Mouse (Mus musculus) monocyte, adult 5-6 weeks (primary cell): ENCODE data around the gene Bbc3. TPM values are rescaled to one million over a fixed set of nuclear protein-coding genes. Genes with fewer than 3 reads are reported as not detected.

Experiments
- ATAC-seq: fragments of 153-309, 156-312 bp; replicated peaks from 2 replicates; pipeline ENCODE4 v1.8.0; 2017; ENCODE audit warnings: mild to moderate bottlenecking; ENCODE audit not compliant: low TSS enrichment, insufficient number of reproducible peaks, severe bottlenecking, poor library complexity, low FRiP score
- total RNA-seq: library from RNA; stranded (forward); fragments of 200-1000, 200-491, 200-594 nt; gene quantifications from 3 replicates; pipeline ENCODE4 v1.2.3, GENCODE M21; 2017

Gene Bbc3
- total RNA-seq, 1 experiment from 2014 or later, result 30.1 TPM

DNA sequence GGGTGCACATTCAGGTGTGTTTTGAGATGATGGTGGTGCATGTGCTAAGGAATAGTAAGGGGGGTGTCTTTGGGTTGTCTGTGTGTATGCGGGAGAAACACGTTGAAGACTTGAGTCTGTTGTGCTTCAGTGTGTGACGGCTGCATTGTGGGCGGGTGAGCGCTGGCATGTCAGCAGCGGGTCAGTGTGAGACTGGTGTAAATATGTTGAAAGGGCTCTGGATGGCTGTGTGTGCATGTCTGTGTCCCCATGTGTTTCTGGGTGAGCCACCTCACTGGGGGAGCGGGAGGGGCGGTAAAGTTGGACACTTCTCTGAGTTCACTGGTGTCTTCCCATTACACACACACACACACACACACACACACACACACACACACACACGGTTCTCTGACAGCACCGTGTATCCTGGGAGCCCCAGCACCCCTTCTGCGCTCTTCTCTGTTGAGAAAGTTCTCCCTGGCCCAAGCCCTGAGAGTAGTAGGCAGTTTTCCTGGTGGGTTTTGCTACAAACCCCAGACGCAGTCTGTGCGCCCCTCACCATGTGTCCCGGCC, 3.3 kb downstream of the Bbc3 start:
- ATAC-seq, result 0 out of 2 replicates have a peak, but pooled peaks have one; percentile 7

DNA sequence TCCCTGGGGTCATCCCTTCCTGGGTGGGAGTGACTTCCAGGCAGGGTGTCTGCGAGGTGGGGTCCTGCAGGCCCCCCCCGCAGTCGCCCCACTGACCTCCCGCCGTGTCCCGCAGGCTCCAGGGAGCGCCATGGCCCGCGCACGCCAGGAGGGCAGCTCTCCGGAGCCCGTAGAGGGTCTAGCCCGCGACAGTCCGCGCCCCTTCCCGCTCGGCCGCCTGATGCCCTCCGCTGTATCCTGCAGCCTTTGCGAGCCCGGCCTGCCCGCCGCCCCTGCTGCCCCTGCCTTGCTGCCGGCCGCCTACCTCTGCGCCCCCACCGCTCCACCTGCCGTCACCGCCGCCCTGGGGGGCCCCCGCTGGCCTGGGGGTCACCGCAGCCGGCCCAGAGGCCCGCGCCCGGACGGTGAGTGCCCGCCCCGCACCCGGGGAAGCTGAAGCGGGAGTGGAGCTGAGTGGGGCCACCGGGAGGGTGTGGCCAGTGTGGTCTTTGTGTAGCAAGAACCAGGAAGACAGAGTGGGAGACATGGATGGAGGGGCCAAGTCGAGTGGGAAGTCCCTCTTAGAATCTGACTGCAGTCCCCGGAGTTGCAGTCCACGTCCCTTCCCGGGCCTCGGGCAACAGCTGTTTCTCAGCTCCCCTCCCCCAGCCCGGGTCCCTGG, 3.9 kb downstream of the Bbc3 start:
- no peak for ATAC-seq

DNA sequence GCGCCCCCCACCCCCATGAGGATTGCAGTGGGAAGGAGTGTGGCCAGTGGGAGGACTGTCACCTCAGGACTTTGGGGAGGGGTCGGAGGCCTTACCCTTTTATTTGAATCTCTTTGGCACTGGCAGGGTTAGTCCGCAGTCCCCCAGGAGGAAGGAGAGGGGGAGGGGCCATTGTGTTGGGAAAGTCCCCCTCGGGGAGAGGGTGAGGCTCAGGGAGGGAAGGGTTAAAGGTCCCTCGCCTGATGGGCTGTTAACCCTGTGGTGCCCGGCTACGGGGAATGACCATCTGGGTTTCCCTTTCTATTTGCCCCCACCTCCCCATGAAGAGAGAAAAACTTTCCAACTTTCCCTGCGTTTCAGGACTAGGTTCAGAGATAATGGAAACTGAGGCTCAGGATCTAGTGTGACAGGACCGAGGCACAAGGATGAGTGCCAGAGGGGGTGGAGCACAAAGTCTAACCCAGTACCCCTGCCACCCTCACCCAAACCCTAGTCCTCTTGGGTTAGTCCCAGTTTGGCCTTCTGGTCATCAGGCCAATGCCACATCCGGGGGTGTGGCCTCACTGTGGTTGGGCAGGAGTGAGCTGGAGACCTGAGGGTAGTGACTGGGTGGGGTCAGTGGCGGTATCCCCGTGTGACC, 4.6 kb downstream of the Bbc3 start:
- ATAC-seq, result peak; percentile 72

DNA sequence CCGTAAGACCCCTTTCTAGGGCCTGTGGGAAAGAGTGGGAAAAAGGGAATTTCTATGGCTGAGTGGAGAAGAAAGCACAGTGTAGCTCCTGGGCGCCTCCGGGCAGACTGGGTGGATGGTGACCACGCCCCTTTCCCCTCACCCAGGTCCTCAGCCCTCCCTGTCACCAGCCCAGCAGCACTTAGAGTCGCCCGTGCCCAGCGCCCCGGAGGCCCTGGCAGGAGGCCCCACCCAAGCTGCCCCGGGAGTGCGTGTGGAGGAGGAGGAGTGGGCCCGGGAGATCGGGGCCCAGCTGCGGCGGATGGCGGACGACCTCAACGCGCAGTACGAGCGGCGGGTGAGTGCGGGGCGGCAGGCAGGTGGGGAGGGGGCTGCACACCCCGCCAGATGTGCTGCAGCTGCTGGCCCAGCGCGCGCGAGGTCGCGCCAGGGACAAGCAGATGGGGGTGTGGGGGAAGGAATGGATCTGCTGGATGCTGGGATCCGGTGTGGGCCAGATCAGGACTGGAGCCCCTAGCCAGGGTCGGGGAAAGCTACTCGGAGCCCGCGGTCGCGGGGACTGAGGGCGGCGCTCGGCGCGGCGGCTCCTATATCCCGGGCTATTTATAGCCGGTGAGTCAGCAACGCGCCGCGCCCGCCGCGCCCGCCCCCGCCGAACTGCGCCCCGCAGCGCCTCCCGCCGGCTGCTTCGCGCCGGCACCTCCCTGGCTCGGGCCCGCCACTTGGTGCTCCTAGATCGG, 5.5 kb downstream of the Bbc3 start:
- peak; percentile 16; the same call in 1 of the 2 replicates for ATAC-seq

DNA sequence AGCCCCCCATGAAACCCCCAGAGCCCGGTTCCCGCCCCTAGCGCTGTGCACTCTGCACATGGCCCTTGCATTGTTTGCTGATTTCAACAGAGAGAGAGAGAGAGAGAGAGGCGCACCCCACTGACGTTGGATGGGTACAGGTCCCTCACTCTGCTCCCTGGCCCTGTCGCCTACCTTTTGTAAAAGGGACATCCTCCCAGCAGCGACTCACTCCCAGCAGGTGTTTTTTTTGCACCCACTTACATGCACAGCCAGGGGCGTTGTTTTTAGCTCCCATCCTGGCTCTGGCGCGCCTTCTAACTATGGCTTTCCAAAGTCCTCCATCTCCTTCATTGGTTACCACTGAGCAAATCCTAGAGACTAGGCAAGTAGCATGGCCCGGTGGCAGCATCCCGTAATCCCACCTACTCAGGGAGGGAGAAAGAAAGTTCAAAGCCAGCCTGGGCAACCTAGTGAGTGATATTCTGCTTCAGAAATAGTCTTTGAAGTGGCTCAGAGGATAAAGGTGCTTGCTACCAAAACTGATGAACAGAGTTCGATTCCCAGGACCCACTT, 6.1 kb downstream of the Bbc3 start:
- no peak for ATAC-seq

DNA sequence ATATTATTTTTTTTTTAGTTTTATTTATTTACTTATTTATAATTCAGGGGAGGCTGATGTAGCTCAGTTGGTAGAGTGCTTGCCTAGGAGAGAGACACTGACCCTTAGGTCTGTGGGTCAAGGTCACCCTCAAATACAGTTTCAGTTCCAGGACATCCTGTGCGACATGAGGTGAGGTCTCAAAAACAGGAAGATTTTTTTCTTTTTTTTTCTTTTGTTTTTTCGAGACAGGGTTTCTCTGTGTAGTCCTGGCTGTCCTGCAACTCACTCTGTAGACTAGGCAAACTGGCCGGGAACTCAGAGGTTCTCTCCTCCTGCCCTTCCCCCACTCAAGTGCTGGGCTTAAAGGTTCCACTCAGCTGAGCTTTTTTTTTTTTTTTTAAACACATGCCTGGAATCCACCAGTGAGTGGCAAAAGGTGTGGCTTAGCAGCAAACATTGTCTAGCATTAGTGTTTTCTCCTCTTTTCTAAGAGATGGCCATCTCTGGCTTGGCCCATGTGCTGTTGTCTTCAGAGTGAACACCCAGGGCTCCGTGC, 7.1 kb downstream of the Bbc3 start:
- ATAC-seq, result no peak

DNA sequence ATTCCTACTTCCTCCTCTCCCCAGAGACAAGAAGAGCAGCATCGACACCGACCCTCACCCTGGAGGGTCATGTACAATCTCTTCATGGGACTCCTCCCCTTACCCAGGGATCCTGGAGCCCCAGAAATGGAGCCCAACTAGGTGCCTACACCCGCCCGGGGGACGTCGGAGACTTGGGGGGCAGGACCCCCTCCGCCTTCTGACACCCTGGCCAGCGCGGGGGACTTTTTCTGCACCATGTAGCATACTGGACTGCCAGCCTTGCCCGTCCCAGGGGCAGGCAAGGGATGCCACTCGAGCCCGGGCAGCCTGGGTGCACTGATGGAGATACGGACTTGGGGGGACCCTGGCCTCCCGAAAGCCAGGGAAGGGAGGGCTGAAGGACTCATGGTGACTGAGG, 8.9 kb downstream of the Bbc3 start:
- ATAC-seq, result no peak

DNA sequence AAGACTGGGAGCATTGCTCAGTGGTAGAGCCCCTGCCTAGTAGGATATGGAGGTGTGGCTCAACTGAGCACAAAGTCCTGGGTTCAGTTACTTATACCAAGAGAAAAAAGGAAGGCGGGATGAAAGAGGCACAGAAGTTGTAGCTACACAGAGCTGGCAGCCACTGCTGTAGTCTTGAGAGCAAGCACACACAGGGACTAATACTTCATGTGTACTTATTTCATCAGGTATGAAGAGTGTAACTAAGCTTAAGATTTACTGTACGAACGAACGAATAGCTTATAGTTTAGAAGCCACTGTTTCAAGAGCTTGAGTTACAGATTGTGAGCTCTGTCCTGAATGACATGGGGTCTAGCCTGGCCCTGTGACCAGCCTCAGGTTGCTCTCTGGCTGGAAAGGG, 11.0 kb downstream of the Bbc3 start:
- ATAC-seq, result no peak

DNA sequence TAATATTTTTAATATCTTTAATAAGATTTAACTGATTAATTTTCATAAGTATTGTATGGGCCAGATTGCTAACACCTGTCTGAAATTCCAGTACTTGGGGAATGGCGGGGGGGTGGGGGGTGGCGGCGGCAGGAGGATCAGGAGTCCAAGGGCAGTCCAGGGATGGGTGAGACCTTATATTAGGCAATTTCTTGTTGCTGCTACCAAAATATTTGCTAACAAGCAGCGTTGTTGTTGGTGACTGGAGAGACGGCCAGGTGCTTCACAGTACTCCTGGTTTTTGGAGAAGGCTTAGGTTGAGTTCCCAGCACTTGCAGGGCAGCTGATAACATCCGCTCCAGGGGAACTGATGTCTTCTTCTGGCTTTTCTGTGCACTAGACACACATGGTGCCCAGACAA, 12.3 kb downstream of the Bbc3 start:
- ATAC-seq, result no peak

DNA sequence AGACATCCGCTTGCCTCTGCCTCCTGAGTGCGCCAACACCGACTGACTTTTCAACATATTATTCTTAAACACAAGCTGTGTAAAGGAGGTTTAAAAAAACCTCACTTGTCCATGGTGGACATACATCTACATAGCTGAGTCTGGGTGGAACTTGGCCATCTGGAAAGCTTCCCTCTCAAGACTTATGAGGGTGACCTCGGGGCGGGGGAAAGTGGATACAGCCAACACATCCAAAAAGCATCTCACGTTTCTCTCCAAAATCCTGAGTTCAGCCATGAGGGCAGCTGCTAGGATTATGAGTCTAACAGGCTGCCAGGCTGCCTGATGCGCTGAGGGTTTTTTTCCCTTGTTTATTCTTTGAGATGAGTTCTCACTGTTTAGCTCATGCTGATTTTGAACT, 16.5 kb downstream of the Bbc3 start:
- ATAC-seq, result no peak

DNA sequence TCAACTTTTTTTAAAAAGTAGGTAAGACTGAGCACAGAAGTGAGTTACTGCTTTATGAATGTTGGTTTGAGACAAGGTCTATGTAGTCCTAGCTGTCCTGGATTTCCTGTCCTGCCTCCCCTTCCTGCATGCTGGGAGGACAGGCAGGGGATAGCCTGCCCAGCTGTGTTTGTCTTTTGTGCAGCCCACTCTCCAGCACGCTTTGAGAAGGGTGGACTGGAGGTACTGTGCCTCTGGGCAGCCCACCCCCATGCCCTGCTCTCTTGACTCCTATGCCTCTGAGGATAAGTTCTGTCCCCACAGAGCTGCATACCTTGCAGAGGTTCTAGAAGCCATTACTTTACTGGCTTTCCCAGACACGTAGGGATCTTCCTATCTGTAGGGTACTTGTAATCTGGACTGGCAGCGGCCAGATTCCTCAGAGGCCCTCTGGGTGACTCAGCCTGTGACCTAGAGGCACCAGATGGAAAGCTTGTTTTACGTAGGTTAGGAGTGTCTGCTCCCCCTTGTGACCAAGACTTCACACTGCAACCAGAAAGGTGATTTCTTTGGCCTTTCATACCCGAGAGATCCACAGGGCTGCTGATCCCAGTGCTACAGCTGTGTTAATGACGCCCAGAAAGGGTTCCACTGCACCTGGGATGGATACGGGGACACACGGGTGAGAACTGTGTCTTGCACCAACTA, 17.9 kb downstream of the Bbc3 start:
- ATAC-seq, result peak; percentile 88

DNA sequence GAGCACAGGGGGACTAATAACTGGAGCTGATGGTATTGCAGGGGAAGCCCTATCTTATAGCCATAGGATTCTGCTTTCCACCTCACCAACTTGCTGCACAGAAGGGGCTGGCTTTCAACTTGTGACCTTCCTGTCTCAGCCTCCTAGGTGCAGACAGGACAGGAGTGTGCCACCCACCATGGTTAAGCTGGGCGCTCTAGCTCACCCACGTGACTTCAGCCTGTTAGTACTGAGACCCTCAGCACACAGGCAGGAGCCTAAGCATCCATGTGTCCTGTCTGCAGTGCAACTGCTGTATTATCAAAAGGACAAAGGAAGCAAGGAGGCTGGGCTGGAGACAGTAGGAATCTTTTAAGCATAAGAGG, 18.4 kb downstream of the Bbc3 start:
- no peak for ATAC-seq

DNA sequence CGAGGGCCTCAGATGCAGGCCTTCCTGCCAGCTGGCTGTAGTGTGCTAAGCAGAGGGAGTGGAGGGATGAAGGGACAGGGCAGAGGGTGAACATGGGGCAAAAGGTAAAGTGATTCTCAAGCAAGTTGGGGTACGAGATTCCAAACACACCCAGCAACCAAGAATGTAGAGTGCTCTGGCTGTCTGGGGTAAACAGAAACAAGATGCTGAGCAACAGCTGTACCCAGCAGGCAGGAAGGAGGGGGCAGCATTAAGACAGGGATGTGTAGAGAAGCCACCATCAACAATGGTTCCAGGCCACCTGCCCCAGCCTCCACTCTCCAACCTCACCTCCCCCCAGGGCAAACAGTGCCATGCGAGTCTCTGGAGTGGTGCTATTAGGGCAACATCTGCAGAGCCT, 21.0 kb downstream of the Bbc3 start:
- no peak for ATAC-seq

DNA sequence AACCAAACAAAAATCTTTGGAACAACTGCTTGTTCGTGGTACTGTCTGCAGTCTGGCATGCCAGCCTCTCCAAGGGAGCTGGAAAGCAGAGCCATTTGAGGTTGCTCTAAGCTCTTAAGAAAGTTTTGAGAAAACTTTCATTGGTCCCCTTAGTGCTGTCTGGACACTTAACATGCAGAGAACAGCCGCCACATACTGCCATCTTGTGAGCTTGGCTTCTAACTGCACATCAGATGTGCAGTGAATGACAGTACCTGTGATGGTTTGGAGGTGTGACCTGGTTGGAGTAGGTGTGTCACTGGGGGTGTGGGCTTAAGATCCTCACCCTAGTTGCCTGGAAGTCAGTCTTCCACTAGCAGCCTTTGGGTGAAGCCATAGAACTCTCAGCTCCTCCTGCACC, 29.5 kb downstream of the Bbc3 start:
- ATAC-seq, result no peak

DNA sequence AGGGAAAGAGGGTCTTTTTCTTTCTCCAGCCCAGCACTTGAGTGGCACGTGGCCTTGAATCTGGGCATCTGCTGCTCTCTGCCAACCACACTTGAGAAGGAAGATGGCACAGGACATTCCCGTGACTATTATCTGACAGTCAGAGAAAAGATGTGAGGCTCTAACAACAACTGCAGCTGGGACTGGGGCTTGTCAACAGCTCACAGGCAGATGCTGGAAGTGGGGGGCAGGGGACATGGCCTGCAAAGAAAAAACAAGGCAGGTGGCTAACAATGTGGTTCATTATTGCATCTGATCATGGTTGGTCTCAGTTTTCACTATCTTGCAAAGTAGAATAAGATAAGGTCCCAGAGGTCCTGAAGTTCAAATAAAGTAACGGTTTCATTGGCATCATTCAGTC, 36.4 kb downstream of the Bbc3 start:
- ATAC-seq, result no peak

DNA sequence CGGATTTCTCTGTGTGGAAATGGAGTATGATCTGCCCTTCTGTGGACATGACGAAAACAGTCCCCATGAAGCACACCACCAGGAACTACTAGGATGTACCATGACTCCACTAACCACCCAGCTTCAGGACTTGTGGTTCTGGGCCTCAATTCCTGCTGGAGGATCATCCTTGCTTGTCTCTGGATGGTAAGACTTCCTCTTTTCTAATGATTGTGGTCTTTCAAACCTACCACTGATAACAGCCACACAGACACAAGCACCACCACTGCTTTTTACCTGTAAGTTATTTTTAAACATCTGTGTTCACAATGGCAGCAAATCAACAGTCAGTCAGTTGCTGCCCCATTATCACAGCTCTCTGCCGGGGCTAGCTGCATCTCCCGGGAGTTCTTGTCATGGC, 37.1 kb downstream of the Bbc3 start:
- ATAC-seq, result no peak

DNA sequence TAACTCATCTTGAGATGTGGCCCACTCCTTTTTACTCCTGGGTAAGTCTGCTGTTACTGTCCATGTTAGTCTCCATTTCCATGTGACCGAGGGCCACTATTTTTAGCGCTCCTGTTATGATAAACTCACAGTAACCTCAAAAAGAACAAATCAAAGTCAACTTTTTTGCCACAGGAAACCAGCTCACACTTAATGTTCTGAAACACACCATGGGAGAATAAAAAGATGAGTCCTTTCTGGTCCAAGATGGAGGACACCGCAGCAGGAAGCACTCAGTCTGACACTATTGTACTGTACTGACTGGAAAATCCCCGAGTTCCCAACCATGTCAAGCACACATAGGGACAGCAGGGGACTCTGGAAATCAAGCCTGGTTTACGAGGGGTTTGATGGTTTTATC, 41.8 kb downstream of the Bbc3 start:
- ATAC-seq, result no peak

DNA sequence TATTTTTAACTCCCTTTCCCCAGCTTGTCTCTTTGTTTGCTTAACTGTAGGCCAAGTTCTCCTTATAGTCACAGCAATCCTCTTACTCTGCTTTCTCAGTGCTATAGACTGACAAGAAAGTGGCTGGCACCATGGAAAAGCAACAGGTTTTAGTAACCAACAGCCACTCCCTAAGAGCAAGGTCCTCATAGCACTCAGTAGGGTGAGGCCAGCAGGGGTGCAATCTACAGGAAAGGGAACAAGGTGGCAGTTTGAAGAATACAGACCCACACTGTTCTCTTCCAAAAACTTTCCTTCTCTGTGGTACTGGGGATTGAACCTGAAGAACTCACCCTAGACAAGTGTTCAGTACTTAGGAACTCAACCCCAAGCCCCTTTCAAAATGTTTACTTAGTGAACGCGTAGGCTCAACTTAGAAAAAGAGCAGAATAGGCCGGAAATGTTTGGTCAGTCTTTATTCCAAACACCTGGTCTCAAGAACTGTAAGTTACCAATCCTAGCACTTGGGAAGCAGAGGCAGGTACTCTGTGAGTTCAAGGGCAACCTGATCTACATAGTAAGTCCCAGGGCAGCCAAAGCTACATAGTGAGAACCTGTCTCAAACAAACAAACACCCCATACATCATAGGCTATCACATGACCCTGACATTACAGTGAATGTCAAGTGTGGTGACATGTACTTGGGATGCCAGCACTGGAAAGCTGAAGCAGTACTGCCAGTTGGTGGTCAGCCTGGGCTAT, 47.8 kb downstream of the Bbc3 start:
- ATAC-seq, result no peak
